Mouse (Mus musculus) mature B cell (primary cell): ENCODE data around the gene Agtpbp1.

Experiments
- in situ Hi-C: fragments of 300-500 bp; cut with MboI; formaldehyde crosslinking; loops from 2 replicates; pipeline ENCODE4 v1.14.3; 2019

The Agtpbp1 gene

DNA sequence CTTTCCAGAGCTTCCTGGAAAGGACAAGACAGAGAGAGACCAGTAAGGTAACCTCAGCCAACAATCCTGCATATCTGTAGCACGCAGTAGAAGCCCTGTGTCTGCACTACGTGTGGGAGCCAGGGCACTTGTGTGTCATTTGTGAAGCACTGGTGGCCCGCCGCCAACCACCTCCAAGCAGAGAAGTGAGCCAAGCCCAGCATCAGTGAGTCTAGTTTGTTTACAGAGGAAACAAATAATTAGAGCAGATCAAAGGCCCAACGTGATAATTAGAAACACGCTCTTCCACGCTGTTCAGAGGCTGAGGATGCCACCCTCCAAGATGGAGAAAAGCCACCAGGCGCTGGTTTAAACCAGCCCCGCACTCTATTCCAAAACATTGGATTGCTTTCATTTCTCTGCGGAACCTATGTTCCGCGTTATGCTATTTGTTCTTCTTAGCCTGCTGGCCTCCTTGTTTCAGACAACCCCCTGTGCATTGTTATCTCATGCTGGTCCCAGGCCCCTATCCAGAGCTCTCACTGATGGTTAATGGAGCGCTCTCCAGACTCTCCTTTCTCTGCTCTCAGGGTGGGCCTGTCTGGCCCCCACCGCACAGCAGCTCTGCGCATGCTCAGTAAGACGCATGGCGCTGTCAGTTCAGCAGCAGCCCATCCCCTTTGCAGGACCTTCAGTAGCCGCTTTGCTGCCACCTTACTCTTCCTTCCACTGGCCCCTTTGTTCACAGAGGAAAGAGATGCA, 153.7 kb downstream of the Agtpbp1 start:
- in situ Hi-C loops = no loop called here

DNA sequence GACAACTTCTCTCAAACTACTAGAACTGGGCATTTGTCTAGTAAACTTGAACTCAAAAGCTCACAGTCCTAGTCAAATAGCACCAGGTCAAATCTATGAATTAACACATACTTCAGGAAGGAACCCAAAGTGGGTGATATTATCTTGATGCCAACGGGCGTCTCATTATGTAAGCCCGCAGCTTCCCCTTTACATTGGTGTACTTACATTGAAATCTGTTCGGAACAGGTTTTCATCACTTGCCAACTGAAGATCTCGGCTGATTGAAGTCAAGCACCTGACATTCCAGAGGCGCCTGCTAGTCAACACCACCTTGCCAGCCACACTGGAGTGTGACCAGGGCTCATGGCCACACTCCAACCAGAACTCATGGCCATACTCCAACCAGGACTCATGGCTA, 155.7 kb downstream of the Agtpbp1 start:
- in situ Hi-C loops = no loop called here

GRCm38 (mm10) chr13:59423871-59424270, 161.2 kb downstream of the Agtpbp1 start:
- in situ Hi-C loops = no loop called here

- in situ Hi-C loops = no loop called here
Measured at GRCm38 (mm10) chr13:59416530-59417230, 168.3 kb downstream of the Agtpbp1 start.

GRCm38 (mm10) chr13:59413885-59414284, 171.1 kb downstream of the Agtpbp1 start:
- in situ Hi-C loops = no loop called here

GRCm38 (mm10) chr13:59412672-59413071, 172.4 kb downstream of the Agtpbp1 start:
- in situ Hi-C loops = no loop called here

GRCm38 (mm10) chr13:59407182-59407581, 177.8 kb downstream of the Agtpbp1 start:
- in situ Hi-C loops = no loop called here

DNA sequence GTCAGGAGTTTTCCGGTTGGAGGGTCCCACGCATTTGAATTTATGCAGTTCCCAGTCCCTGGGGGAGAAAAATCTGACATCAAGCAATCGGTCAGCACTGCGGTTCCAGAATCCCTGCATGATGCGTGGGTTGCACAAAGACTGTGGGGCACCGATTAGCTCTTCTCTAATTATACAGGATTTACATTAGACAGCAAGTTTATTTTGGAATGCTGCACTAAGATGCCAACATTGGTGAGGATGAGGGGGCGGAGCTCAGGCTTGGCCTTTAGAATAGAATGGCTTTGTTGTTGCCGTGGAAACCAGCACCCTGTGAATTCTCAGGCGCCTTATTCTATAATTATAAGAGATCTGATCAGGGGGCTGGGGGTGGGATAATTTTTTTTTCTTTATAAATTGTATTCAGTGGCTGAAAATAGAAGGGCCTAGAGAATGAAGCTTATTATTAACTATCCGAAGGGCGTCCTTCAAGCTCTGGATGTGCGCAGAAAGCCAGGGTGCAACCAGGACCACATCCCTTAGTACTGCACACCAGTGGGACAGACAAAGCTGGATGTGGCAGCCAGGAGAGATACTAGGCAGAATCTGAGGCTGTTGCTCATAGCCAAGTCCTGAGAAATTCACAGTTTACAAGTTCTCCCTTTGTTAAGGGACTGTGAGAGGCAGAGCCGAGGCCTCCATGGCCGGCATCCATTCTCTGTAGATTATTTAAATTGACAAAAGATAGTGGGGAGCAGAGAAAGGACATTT, 182.8 kb downstream of the Agtpbp1 start:
- in situ Hi-C loops = no loop called here

GRCm38 (mm10) chr13:59397571-59397970, 187.5 kb downstream of the Agtpbp1 start:
- in situ Hi-C loops = no loop called here
